In genomic region chr17:26614286-26614685, GRCm38 (mm10) we compare ENCODE assay signal across 20 mouse cellular contexts. TPM values are rescaled to one million over a fixed set of nuclear protein-coding genes. Genes with fewer than 3 reads are reported as not detected.
DNase-seq lines count a peak whose midpoint lies in the region; ATAC-seq and TF ChIP-seq lines count a peak whose summit lies in the region.
"Had no signal": no experiment of that assay in that cellular context is flagged by ENCODE, and none has a peak within 500 bp of the region (broad histone marks: within the 10 kb centered on the region; RNA-seq: fewer than 3 reads in every experiment).

No protein-coding gene starts in this region.

- H3K4me1 ChIP-seq in heart, adult 2 months (ENCODE audit: control insufficient read depth, insufficient read depth, low read length): peaks cover 27% of the 10 kb centered on the region
- H3K4me1 ChIP-seq in heart, embryonic 16.5 days (ENCODE audit: control insufficient read depth, insufficient read depth, low read length): peaks cover 28% of the 10 kb centered on the region
- peaks cover 2% of the 10 kb centered on the region for H3K4me1 ChIP-seq in testis, adult 2 months (ENCODE audit: control insufficient read depth, insufficient read depth, low read length)
- H3K4me1 ChIP-seq in forebrain, embryonic 15.5 days: 0 out of 2 replicates have a peak, but pooled peaks cover 4% of the 10 kb centered on the region
- H3K4me1 ChIP-seq: hindbrain, embryonic 12.5 days; stomach, embryonic 15.5 days had no signal

- ATAC-seq in heart, embryonic 16.5 days (replicated peaks; ENCODE audit: extremely low read depth, insufficient read depth, low FRiP score): no peak
- ATAC-seq in forebrain, embryonic 15.5 days (replicated peaks): no peak
- ATAC-seq: inflammation-experienced regulatory T-cells, adult 6 months; liver, embryonic 12.5 days; midbrain, embryonic 16.5 days had no signal

- no peak overlapping the region for H3K4me2 ChIP-seq in heart, embryonic 16.5 days (ENCODE audit: low read depth, low read length)
- H3K4me2 ChIP-seq in forebrain, embryonic 15.5 days (replicated peaks): no peak overlapping the region
- H3K4me2 ChIP-seq: hindbrain, embryonic 12.5 days; liver, embryonic 12.5 days; lung, embryonic 14.5 days; neural tube, embryonic 15.5 days; stomach, embryonic 15.5 days had no signal

- no peaks in the 10 kb centered on the region for H3K27me3 ChIP-seq in heart, adult 2 months (ENCODE audit: control insufficient read depth, insufficient read depth, low read length)
- no peaks in the 10 kb centered on the region for H3K27me3 ChIP-seq in heart, embryonic 16.5 days (ENCODE audit: control insufficient read depth, insufficient read depth, low read length)
- no peaks in the 10 kb centered on the region for H3K27me3 ChIP-seq in testis, adult 2 months (ENCODE audit: control insufficient read depth, insufficient read depth, low read length)
- no peaks in the 10 kb centered on the region for H3K27me3 ChIP-seq in forebrain, embryonic 15.5 days
- H3K27me3 ChIP-seq: hindbrain, embryonic 12.5 days; liver, embryonic 12.5 days; neural tube, embryonic 15.5 days; stomach, embryonic 15.5 days had no signal

- H3K9ac ChIP-seq in heart, adult 2 months (ENCODE audit: low read depth, low read length): no peak overlapping the region
- H3K9ac ChIP-seq in heart, embryonic 16.5 days (ENCODE audit: low read length): 0 out of 2 replicates have a peak overlapping the region, but pooled peaks have one; percentile 19
- no peak overlapping the region for H3K9ac ChIP-seq in forebrain, embryonic 15.5 days (replicated peaks)
- H3K9ac ChIP-seq: hindbrain, embryonic 12.5 days; liver, embryonic 12.5 days; lung, embryonic 14.5 days; neural tube, embryonic 15.5 days; stomach, embryonic 15.5 days had no signal

- H3K36me3 ChIP-seq in heart, adult 2 months (ENCODE audit: control insufficient read depth, insufficient read depth, low read length): peaks cover 5% of the 10 kb centered on the region; the same call in 1 of the 2 replicates
- peaks cover 13% of the 10 kb centered on the region; the same call in 1 of the 2 replicates for H3K36me3 ChIP-seq in heart, embryonic 16.5 days (ENCODE audit: control insufficient read depth, insufficient read depth)
- no peaks in the 10 kb centered on the region for H3K36me3 ChIP-seq in testis, adult 2 months (ENCODE audit: control insufficient read depth, insufficient read depth, low read length)
- H3K36me3 ChIP-seq in forebrain, embryonic 15.5 days: peaks cover 26% of the 10 kb centered on the region

- peak overlapping the region; percentile 40 for H3K27ac ChIP-seq in heart, adult 2 months
- H3K27ac ChIP-seq in heart, embryonic 16.5 days (ENCODE audit: low read length): peak overlapping the region; percentile 54
- H3K27ac ChIP-seq in testis, adult 2 months (ENCODE audit: control insufficient read depth, insufficient read depth, low read depth, low read length): no peak overlapping the region; the same call in 1 of the 2 replicates
- no peak overlapping the region for H3K27ac ChIP-seq in forebrain, embryonic 15.5 days (replicated peaks)
- H3K27ac ChIP-seq: hindbrain, embryonic 12.5 days; liver, embryonic 12.5 days; neural tube, embryonic 15.5 days; stomach, embryonic 15.5 days had no signal

- TF ChIP-seq POLR2A in heart, adult 2 months (IDR thresholded peaks at IDR 0.05; ENCODE audit: insufficient read depth, low read depth, low read length): no peak
- TF ChIP-seq POLR2A in testis, adult 2 months (IDR thresholded peaks at IDR 0.05; ENCODE audit: control insufficient read depth, low read depth, low read length): no peak

- intact Hi-C loops in heart, adult 2 months (cut with DNase I): no loop called here

- no peak for TF ChIP-seq EP300 in heart, adult 2 months (IDR thresholded peaks at IDR 0.05; ENCODE audit: insufficient read depth, low read depth, low read length)

- DNase-seq in heart, adult 2 months: no peak
- no peak for DNase-seq in heart, adult 8-10 months (ENCODE audit: low spot score)
- DNase-seq in heart, adult 11 months: no peak
- no peak for DNase-seq in testis, postnatal 10 days (ENCODE audit: low spot score)
- DNase-seq: B cell, adult 2 months; cerebellum, adult 9-11 months; gastrocnemius, postnatal 14 days; kidney, adult 2 months; kidney, postnatal 14 days; lung, embryonic 14.5 days; lung, postnatal 4 days had no signal

- H3K4me3 ChIP-seq in heart, adult 2 months: no peak overlapping the region
- no peak overlapping the region for H3K4me3 ChIP-seq in heart, embryonic 16.5 days (ENCODE audit: low read length)
- H3K4me3 ChIP-seq in testis, adult 2 months (ENCODE audit: control insufficient read depth, low read depth, low read length): peak overlapping the region; percentile 42
- H3K4me3 ChIP-seq in forebrain, embryonic 15.5 days: no peak overlapping the region
- H3K4me3 ChIP-seq: hindbrain, embryonic 12.5 days; liver, embryonic 12.5 days; neural tube, embryonic 15.5 days; stomach, embryonic 15.5 days had no signal

- TF ChIP-seq CTCF in heart, adult 2 months (IDR thresholded peaks at IDR 0.05): no peak
- TF ChIP-seq CTCF in testis, adult 2 months (IDR thresholded peaks at IDR 0.05; ENCODE audit: control insufficient read depth, insufficient read depth, insufficient replicate concordance, low read depth, low read length): no peak

- no peaks in the 10 kb centered on the region for H3K9me3 ChIP-seq in heart, embryonic 16.5 days (replicated peaks; ENCODE audit: control insufficient read depth, low read length)
- H3K9me3 ChIP-seq in forebrain, embryonic 15.5 days: no peaks in the 10 kb centered on the region
- H3K9me3 ChIP-seq: hindbrain, embryonic 12.5 days; liver, embryonic 12.5 days; neural tube, embryonic 15.5 days; stomach, embryonic 15.5 days had no signal

- H3K79me2 ChIP-seq in heart, adult 2 months (replicated peaks; ENCODE audit: control insufficient read depth, insufficient read depth, low read length): no peaks in the 10 kb centered on the region

- WGBS in heart, adult 2 months: 49% methylated on average over 6 of the region's 6 CpGs
- 49% methylated on average over 6 of the region's 6 CpGs for WGBS in heart, embryonic 16.5 days
- WGBS in forebrain, embryonic 15.5 days: 88% methylated on average over 6 of the region's 6 CpGs

RNA-seq across cellular contexts. Expression of gene Atp6v0e, which starts 48.7 kb away (rescaled TPM):
- 10 to 100 TPM; 60.9 to 67.2 TPM for total RNA-seq in heart, adult 2 months (2021)
- 143 and 187 TPM in 2 replicates for polyA plus RNA-seq in heart, adult 2 months (2012; rRNA removed)
- 10 to 100 TPM; 55.2 to 67.1 (median 65.5) TPM for total RNA-seq in heart, adult 8-10 months (2022)
- 216 and 249 TPM in 2 replicates for polyA plus RNA-seq in heart, embryonic 16.5 days (2015; fragmentation: Nextera tagmentation; extraction: Ambion mirVana)
- polyA plus RNA-seq in testis, adult 2 months (2012; rRNA removed): 81.1 and 101 TPM in 2 replicates
- 140 TPM in 2 replicates for polyA plus RNA-seq in forebrain, embryonic 15.5 days (2015; fragmentation: Nextera tagmentation; extraction: Ambion mirVana)

RNA-seq across cellular contexts. Expression of gene Dusp1, which starts 52.4 kb away (rescaled TPM):
- total RNA-seq in heart, adult 2 months (2021): 10 to 100 TPM; 61.4 to 71.3 TPM
- 122 and 171 TPM in 2 replicates for polyA plus RNA-seq in heart, adult 2 months (2012; rRNA removed)
- 10 to 100 TPM; 51.1 to 75.8 (median 59.4) TPM for total RNA-seq in heart, adult 8-10 months (2022)
- 35.5 and 35.7 TPM in 2 replicates for polyA plus RNA-seq in heart, embryonic 16.5 days (2015; fragmentation: Nextera tagmentation; extraction: Ambion mirVana)
- polyA plus RNA-seq in testis, adult 2 months (2012; rRNA removed): 19.7 and 24.5 TPM in 2 replicates
- polyA plus RNA-seq in forebrain, embryonic 15.5 days (2015; fragmentation: Nextera tagmentation; extraction: Ambion mirVana): 46.3 and 50.0 TPM in 2 replicates

RNA-seq across cellular contexts. Expression of gene Ergic1, which starts 53.0 kb away (rescaled TPM):
- 10 to 100 TPM; 53.6 to 59.4 TPM for total RNA-seq in heart, adult 2 months (2021)
- polyA plus RNA-seq in heart, adult 2 months (2012; rRNA removed): 64.4 and 84.3 TPM in 2 replicates
- 10 to 100 TPM; 52.7 to 57.9 (median 55.4) TPM for total RNA-seq in heart, adult 8-10 months (2022)
- 82.7 and 84.9 TPM in 2 replicates for polyA plus RNA-seq in heart, embryonic 16.5 days (2015; fragmentation: Nextera tagmentation; extraction: Ambion mirVana)
- 115 and 122 TPM in 2 replicates for polyA plus RNA-seq in testis, adult 2 months (2012; rRNA removed)
- 90.4 and 98.7 TPM in 2 replicates for polyA plus RNA-seq in forebrain, embryonic 15.5 days (2015; fragmentation: Nextera tagmentation; extraction: Ambion mirVana)

Comparison
In these comparisons a context has a peak if more than half of its experiments do, and no peak if none do; other contexts are left out.
1. H3K27ac ChIP-seq: peak in heart, adult 2 months (single experiment) and heart, embryonic 16.5 days (single experiment); none in testis, adult 2 months (single experiment) and forebrain, embryonic 15.5 days (single experiment).